Mouse (Mus musculus) neural tube, postnatal 0 days (tissue): ENCODE results near the gene Ap5m1. TPM values are rescaled to one million over a fixed set of nuclear protein-coding genes. Genes with fewer than 3 reads are reported as not detected.

Experiments used
- polyA plus RNA-seq: library from polyadenylated mRNA; unstranded; fragments of >200 nt; fragmentation: Nextera tagmentation; extraction: Ambion mirVana; gene quantifications from 2 replicates; pipeline ENCODE4 v1.2.1, GENCODE M21; 2015

The Ap5m1 gene
- 16.7 and 17.5 TPM in 2 replicates for polyA plus RNA-seq

GRCm38 (mm10) chr14:49065529-49066273, at the start of gene Ap5m1:
Gene Ap5m1, plus strand, starts transcription at chr14:49066097.

GRCm38 (mm10) chr14:49066274-49066823, 452 bp downstream of the Ap5m1 start, which contains the start of gene Exoc5:
Gene Exoc5, minus strand, starts transcription at chr14:49066653.

Other genes starting within 250 kb of the Ap5m1 start
- gene Exoc5, start 556 bp downstream of the Ap5m1 start, polyA plus RNA-seq, result 32.4 and 33.9 TPM in 2 replicates
- gene Naa30, start 106.1 kb downstream of the Ap5m1 start, polyA plus RNA-seq, result 11.1 and 13.2 TPM in 2 replicates
- gene ccdc198, start 179.4 kb downstream of the Ap5m1 start, polyA plus RNA-seq, result 0.09 and 0.18 TPM in 2 replicates